Mouse (Mus musculus) heart, embryonic 13.5 days (tissue): ENCODE results near the gene Gja10. TPM values are rescaled to one million over a fixed set of nuclear protein-coding genes. Genes with fewer than 3 reads are reported as not detected.

Experiments used
- ATAC-seq: fragments of 200-750 bp; cut with Nextera tagmentation; 2 replicates; pipeline ENCODE4 v1.8.0; 2017; ENCODE audit warnings: moderate TSS enrichment; ENCODE audit not compliant: insufficient number of reproducible peaks, low FRiP score, low TSS enrichment; ENCODE audit errors: extremely low read depth
- H3K27ac ChIP-seq: fragments of 300-500 bp; sonication (generic); replicated peaks from 2 replicates; pipeline ENCODE4 v1.5.1; 2015; ENCODE audit warnings: moderate library complexity, mild to moderate bottlenecking, inconsistent platforms
- H3K27me3 ChIP-seq: fragments of 300-500 bp; sonication (generic); replicated peaks from 2 replicates; pipeline ENCODE4 v1.6.1; 2015; ENCODE audit warnings: mild to moderate bottlenecking, inconsistent platforms
- H3K36me3 ChIP-seq: fragments of 300-500 bp; sonication (generic); 2 replicates; pipeline ENCODE4 v1.6.1; 2015; ENCODE audit warnings: mild to moderate bottlenecking, inconsistent platforms
- H3K4me1 ChIP-seq: fragments of 300-500 bp; sonication (generic); 2 replicates; pipeline ENCODE4 v1.6.1; 2015; ENCODE audit warnings: inconsistent platforms
- H3K4me2 ChIP-seq: fragments of 300-500 bp; sonication (generic); 2 replicates; pipeline ENCODE4 v1.6.1; 2015; ENCODE audit warnings: inconsistent platforms, mild to moderate bottlenecking, moderate library complexity
- H3K4me3 ChIP-seq: fragments of 300-500 bp; sonication (generic); 2 replicates; pipeline ENCODE4 v1.5.1; 2015; ENCODE audit warnings: moderate library complexity, mild to moderate bottlenecking, inconsistent platforms
- H3K9ac ChIP-seq: fragments of 300-500 bp; sonication (generic); 2 replicates; pipeline ENCODE4 v1.6.1; 2015; ENCODE audit warnings: inconsistent platforms, mild to moderate bottlenecking, moderate library complexity
- H3K9me3 ChIP-seq: fragments of 300-500 bp; sonication (generic); 2 replicates; pipeline ENCODE4 v1.6.1; 2016; ENCODE audit warnings: inconsistent platforms
- WGBS: fragments of 180-500 bp; shearing (Covaris S2); methylation state at CpG from one replicate; pipeline ENCODE4 v1.1.7; 2015; ENCODE audit warnings: mixed read lengths; 5-methylcytosine and 5-hydroxymethylcytosine counted together
- polyA plus RNA-seq: library from polyadenylated mRNA; unstranded; fragments of >200 nt; fragmentation: Nextera tagmentation; extraction: Ambion mirVana; gene quantifications from 2 replicates; pipeline ENCODE4 v1.2.1, GENCODE M21; 2015

The Gja10 gene
- polyA plus RNA-seq, 1 experiment from 2014 or later = not detected

- Histone ChIP-seq H3K4me1 (peaks cover 3% of the 10 kb centered on the region; the same call in 1 of the 2 replicates), H3K9ac (no peak overlapping the region), H3K9me3 (no peaks in the 10 kb centered on the region), H3K27me3 (no peaks in the 10 kb centered on the region), H3K4me3 (no peak overlapping the region), H3K4me2 (no peak overlapping the region), H3K27ac (no peak overlapping the region), H3K36me3 (peaks cover 9% of the 10 kb centered on the region)
- 70% methylated on average over 5 of the region's 5 CpGs for WGBS
- ATAC-seq = no peak
Measured at GRCm38 (mm10) chr4:32573586-32573985, 29.0 kb downstream of the Gja10 start.

- ATAC-seq = no peak
- Histone ChIP-seq H3K4me3 (no peak overlapping the region), H3K27me3 (no peaks in the 10 kb centered on the region), H3K9me3 (no peaks in the 10 kb centered on the region), H3K27ac (no peak overlapping the region), H3K4me1 (peaks cover 3% of the 10 kb centered on the region; the same call in 1 of the 2 replicates), H3K36me3 (peaks cover 9% of the 10 kb centered on the region), H3K9ac (no peak overlapping the region), H3K4me2 (no peak overlapping the region)
- WGBS = 45% methylated on average over 1 of the region's 1 CpGs
Measured at GRCm38 (mm10) chr4:32572118-32572517, 30.4 kb downstream of the Gja10 start.

GRCm38 (mm10) chr4:32571441-32571840, 31.1 kb downstream of the Gja10 start:
- WGBS = 56% methylated on average over 3 of the region's 3 CpGs
- H3K4me2 ChIP-seq = no peak overlapping the region
- peaks cover 3% of the 10 kb centered on the region; the same call in 1 of the 2 replicates for H3K4me1 ChIP-seq
- no peak for ATAC-seq
- H3K27me3 ChIP-seq = no peaks in the 10 kb centered on the region
- no peak overlapping the region for H3K9ac ChIP-seq
- H3K9me3 ChIP-seq = no peaks in the 10 kb centered on the region
- H3K4me3 ChIP-seq = no peak overlapping the region
- H3K27ac ChIP-seq = no peak overlapping the region
- H3K36me3 ChIP-seq = peaks cover 8% of the 10 kb centered on the region; the same call in 1 of the 2 replicates

DNA sequence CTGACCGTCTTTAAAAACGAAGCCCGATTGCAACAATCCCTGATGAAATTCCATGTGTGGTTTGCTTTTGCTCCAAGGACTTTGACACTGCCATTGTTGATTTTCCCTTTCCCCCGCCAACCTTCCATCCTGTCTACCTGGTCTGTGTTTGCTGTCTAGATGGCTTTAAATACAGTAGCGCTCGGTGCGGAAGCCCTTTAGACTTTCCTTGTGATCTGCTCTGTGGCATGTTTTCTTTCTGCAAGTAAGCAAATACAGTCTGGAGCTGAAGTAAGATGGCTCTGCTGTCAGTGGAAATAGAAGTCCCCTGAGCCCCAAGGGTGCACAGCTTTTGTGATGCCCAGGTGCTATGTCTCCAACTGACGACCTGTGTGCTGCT, 31.6 kb downstream of the Gja10 start:
- WGBS = 72% methylated on average over 8 of the region's 8 CpGs
- H3K9ac ChIP-seq = no peak overlapping the region

GRCm38 (mm10) chr4:32569995-32570938, 32.3 kb downstream of the Gja10 start:
- Histone ChIP-seq H3K27ac (no peak overlapping the region), H3K4me1 (peaks cover 3% of the 10 kb centered on the region; the same call in 1 of the 2 replicates), H3K27me3 (no peaks in the 10 kb centered on the region), H3K9me3 (no peaks in the 10 kb centered on the region), H3K36me3 (peaks cover 6% of the 10 kb centered on the region; the same call in 1 of the 2 replicates), H3K4me3 (no peak overlapping the region), H3K9ac (no peak overlapping the region), H3K4me2 (no peak overlapping the region)
- no peak for ATAC-seq
- 73% methylated on average over 17 of the region's 17 CpGs for WGBS

More for the DNA sequence above, 31.6 kb downstream of the Gja10 start:
- Histone ChIP-seq H3K4me2 (no peak overlapping the region), H3K9me3 (no peaks in the 10 kb centered on the region), H3K27me3 (no peaks in the 10 kb centered on the region), H3K36me3 (peaks cover 7% of the 10 kb centered on the region; the same call in 1 of the 2 replicates), H3K4me3 (no peak overlapping the region), H3K4me1 (peaks cover 3% of the 10 kb centered on the region; the same call in 1 of the 2 replicates), H3K27ac (no peak overlapping the region)
- ATAC-seq = no peak

- peaks cover 3% of the 10 kb centered on the region; the same call in 1 of the 2 replicates for H3K4me1 ChIP-seq
- 77% methylated on average over 4 of the region's 4 CpGs for WGBS
- H3K9me3 ChIP-seq = no peaks in the 10 kb centered on the region
- no peak overlapping the region for H3K27ac ChIP-seq
- no peak overlapping the region for H3K4me3 ChIP-seq
- H3K9ac ChIP-seq = no peak overlapping the region
- no peak overlapping the region for H3K4me2 ChIP-seq
- ATAC-seq = no peak
- peaks cover 13% of the 10 kb centered on the region; the same call in 1 of the 2 replicates for H3K36me3 ChIP-seq
- no peaks in the 10 kb centered on the region for H3K27me3 ChIP-seq
Measured at GRCm38 (mm10) chr4:32569054-32569453, 33.5 kb downstream of the Gja10 start.

DNA sequence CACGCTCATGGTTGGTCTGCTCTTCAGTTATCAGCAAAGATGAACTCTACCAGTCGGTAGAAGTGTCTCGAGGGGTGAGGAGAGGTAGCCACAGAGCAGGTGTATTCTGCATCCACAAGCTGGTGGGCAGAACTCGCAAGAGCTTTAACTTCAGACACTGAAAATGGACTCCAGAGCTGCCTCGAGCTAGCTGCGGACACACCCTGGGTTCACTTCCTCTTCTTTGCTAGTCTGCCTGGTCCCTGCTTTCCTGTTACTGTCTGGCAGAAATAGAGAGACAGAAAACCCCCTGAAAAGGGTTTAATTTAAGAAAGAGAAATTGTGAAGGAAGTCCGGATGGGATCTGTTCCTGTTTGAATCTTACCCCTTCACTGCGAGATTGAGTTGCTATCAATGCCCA, 37.6 kb downstream of the Gja10 start:
- no peak overlapping the region for H3K9ac ChIP-seq
- no peak overlapping the region for H3K4me2 ChIP-seq
- H3K4me1 ChIP-seq = peaks cover 20% of the 10 kb centered on the region
- peaks cover 32% of the 10 kb centered on the region for H3K36me3 ChIP-seq
- no peak for ATAC-seq
- 69% methylated on average over 8 of the region's 8 CpGs for WGBS
- H3K4me3 ChIP-seq = no peak overlapping the region
- H3K9me3 ChIP-seq = no peaks in the 10 kb centered on the region
- H3K27ac ChIP-seq = no peak overlapping the region
- no peaks in the 10 kb centered on the region for H3K27me3 ChIP-seq

DNA sequence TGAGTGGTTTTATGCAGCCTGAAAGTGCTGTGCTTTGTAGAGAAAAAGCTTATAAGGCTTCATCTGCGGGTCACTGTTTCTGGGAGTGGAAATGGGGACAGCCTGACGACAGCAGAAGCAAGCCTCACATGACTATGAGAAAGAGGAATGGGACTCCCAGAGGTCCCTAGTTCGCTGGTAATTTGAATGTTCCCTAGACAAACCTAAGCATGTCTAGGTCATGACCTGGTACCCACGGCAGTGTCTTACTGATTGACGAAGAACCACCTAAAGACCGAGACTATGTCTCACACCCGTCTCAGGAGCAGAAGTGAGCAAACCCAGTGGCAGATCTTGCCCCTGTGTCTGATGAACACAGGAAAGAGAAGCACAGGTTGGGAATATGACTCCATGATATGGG, 38.1 kb downstream of the Gja10 start:
- no peak overlapping the region for H3K9ac ChIP-seq
- H3K36me3 ChIP-seq = peaks cover 32% of the 10 kb centered on the region
- no peaks in the 10 kb centered on the region for H3K9me3 ChIP-seq
- no peak overlapping the region for H3K4me2 ChIP-seq
- 80% methylated on average over 7 of the region's 7 CpGs for WGBS
- H3K27me3 ChIP-seq = no peaks in the 10 kb centered on the region
- H3K4me3 ChIP-seq = no peak overlapping the region
- ATAC-seq = no peak
- H3K27ac ChIP-seq = no peak overlapping the region
- H3K4me1 ChIP-seq = peaks cover 20% of the 10 kb centered on the region

DNA sequence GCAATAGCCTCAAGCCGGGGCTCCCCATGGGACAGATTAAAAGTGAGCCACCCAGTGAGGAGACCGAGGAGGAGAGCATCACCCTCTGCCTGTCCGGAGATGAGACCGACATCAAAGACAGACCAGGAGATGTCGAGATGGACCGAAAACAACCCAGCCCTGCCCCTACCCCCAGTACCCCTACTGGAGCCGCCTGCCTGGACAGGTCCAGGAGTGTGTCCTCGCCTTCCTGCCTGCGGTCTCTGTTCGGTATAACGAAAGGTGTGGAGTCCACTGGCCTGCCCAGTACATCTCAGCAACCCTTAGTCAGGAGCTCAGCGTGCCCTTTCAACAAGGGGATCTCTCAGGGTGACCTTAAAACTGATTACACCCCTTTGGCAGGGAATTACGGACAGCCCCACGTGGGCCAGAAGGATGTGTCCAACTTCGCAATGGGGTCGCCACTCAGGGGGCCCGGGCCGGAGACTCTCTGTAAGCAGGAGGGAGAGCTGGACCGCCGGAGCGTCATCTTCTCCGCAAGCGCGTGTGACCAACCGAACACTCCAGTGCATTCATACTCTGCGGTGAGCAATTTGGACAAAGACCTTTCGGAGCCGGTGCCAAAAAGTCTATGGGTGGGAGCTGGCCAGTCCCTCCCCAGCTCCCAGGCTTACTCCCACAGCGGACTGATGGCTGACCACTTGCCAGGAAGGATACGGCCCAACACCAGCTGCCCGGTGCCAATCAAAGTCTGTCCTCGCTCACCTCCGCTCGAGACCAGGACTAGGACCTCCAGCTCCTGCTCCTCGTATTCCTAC, 40.0 kb downstream of the Gja10 start:
- peaks cover 32% of the 10 kb centered on the region for H3K36me3 ChIP-seq
- H3K27me3 ChIP-seq = no peaks in the 10 kb centered on the region
- 91% methylated on average over 35 of the region's 35 CpGs for WGBS
- H3K4me3 ChIP-seq = no peak overlapping the region
- H3K9me3 ChIP-seq = no peaks in the 10 kb centered on the region
- peaks cover 20% of the 10 kb centered on the region for H3K4me1 ChIP-seq
- no peak overlapping the region for H3K4me2 ChIP-seq
- H3K9ac ChIP-seq = no peak overlapping the region
- H3K27ac ChIP-seq = no peak overlapping the region
- no peak for ATAC-seq

- H3K9ac ChIP-seq = no peak overlapping the region
- peaks cover 20% of the 10 kb centered on the region for H3K4me1 ChIP-seq
- WGBS = 43% methylated on average over 12 of the region's 12 CpGs
- H3K9me3 ChIP-seq = no peaks in the 10 kb centered on the region
- H3K36me3 ChIP-seq = peaks cover 32% of the 10 kb centered on the region
- no peaks in the 10 kb centered on the region for H3K27me3 ChIP-seq
- no peak overlapping the region for H3K4me3 ChIP-seq
- no peak overlapping the region for H3K4me2 ChIP-seq
- no peak for ATAC-seq
- H3K27ac ChIP-seq = peak overlapping the region; percentile 13
Measured at GRCm38 (mm10) chr4:32561555-32562095, 40.9 kb downstream of the Gja10 start.
